Mouse (Mus musculus): ENCODE data around the gene Lix1l.
"Not testable (repeated sequence)": the region's sequence is repeated elsewhere in the genome, so short reads cannot be mapped to it uniquely, and the experiment has no call there.

The Lix1l gene

GRCm38 (mm10) chr3:96581771-96582515, 19.0 kb upstream of the Lix1l start:
- no peak for DNase-seq (ENCODE audit: low read depth, low spot score)

DNA sequence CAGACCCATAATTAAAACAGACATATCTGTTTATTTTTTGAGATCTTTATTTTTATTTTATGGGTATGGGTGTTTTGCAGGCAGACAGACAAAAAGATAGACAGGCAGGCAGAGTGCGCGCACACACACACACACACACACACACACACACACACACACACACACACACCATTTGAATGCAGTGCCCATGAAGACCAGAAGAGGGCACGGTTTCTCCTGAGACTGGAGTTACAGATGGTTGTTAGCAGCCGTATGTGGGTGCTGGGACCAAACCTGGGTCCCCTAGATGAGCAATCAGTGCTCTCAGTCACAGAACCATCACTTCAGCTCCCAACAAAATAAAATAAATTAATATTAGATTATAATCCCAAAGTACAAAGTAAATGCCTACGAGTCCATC, 17.6 kb upstream of the Lix1l start:
- no peak for DNase-seq (ENCODE audit: low read depth, low spot score)

DNA sequence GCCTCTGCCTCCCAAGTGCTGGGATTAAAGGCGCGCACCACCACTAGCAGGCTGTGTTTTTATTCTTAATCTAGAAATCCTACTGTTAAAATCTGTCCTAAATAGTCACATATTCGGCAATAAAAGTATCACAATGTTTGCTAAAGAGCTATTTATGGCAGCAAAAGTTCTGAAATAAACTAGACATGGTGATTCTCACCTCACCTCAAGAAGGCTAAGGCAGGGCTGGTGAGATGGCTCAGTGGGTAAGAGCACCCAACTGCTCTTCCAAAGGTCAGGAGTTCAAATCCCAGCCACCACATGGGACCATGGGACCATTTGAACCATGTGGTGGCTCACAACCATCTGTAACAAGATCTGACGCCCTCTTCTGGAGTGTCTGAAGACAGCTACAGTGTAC, 10.3 kb upstream of the Lix1l start:
- no peak for DNase-seq (ENCODE audit: low read depth, low spot score)

DNA sequence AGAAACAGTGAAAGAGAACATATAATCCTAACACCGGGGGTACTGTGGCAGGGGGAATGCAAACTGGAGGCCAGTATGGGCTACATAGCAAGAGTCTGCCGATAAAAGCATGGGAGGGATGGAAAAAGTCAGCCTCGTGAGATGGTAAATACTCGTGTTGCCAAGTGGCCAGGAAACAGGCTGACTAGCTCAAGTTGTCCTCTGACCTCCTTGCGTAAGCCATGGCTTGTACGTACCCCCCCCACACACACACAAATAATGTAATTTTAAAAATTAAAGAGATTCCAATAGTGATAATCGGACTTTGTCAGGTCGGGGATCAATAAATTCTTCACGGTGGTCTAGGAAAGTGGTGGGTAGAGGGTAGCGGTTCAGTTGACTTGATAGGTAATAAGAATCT, 7.6 kb upstream of the Lix1l start:
- no peak for DNase-seq (ENCODE audit: low read depth, low spot score)

- DNase-seq (ENCODE audit: low read depth, low spot score) = peak; percentile 88
Observed at GRCm38 (mm10) chr3:96593790-96594560, 7.0 kb upstream of the Lix1l start, which contains the start of gene Polr3gl. Gene Polr3gl (minus strand): TSS chr3:96594181.

GRCm38 (mm10) chr3:96594851-96595250, 6.1 kb upstream of the Lix1l start:
- DNase-seq (ENCODE audit: low read depth, low spot score) = no peak

DNA sequence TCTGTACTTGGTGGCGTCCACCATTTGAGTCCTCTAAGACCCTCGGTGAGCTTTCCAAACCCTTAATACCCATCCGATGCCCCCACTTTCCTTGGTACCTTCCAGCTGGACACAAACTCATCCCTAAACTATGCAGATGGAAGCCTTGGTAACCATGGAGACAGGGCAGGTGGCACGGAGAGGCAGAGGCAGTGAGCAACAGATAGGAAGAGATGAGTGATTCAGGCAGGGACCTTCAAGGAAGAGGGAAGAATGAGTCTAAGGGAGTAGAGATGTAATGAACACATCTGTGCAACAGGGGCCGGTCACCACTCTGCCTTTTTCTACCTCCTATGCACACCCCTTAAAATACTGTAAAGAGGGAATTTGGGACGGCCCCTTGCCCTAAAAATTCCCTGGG, 5.3 kb upstream of the Lix1l start:
- no peak for DNase-seq (ENCODE audit: low read depth, low spot score)

DNA sequence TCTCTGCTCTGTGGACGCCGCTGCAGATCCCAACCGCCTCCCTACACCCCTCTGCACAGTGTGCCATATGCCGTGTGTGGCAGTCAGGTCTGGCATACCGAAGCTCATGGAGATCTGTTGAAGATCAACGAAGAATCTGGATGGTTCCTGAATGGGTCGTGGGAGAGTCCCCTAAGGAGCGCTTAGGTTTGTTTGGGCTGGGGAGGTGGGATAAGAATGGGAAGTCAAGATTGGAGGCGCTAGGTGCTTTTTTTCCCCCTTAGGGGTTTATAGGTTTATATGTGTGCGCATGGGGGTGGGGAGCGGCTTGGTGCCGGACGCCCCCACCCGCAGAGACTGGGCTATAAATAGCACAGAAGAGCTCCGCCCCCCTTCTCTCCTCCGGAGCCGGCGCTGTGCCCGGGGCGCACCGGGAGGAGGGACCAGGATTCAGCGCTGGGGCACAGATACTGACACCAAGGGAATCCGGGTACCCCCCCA, 4.7 kb upstream of the Lix1l start, which contains the start of gene Ankrd34a:
Ankrd34a (plus strand) TSS at position 409 of the 480 bp plus-strand sequence.
- no peak for DNase-seq (ENCODE audit: low read depth, low spot score)

GRCm38 (mm10) chr3:96596855-96597254, 4.1 kb upstream of the Lix1l start:
- DNase-seq (ENCODE audit: low read depth, low spot score) = no peak

GRCm38 (mm10) chr3:96597435-96597891, 3.5 kb upstream of the Lix1l start:
- DNase-seq (ENCODE audit: low read depth, low spot score) = no peak

GRCm38 (mm10) chr3:96598156-96599068, 2.5 kb upstream of the Lix1l start:
- no peak for DNase-seq (ENCODE audit: low read depth, low spot score)

- DNase-seq (ENCODE audit: low read depth, low spot score) = no peak
Observed at GRCm38 (mm10) chr3:96599069-96599393, 1.9 kb upstream of the Lix1l start.

GRCm38 (mm10) chr3:96599411-96599810, 1.5 kb upstream of the Lix1l start:
- DNase-seq (ENCODE audit: low read depth, low spot score) = no peak

- DNase-seq (ENCODE audit: low read depth, low spot score) = no peak
Observed at GRCm38 (mm10) chr3:96601251-96601787, 370 bp downstream of the Lix1l start.

- no peak for DNase-seq (ENCODE audit: low read depth, low spot score)
Observed at GRCm38 (mm10) chr3:96601941-96602703, 1.2 kb downstream of the Lix1l start.

DNA sequence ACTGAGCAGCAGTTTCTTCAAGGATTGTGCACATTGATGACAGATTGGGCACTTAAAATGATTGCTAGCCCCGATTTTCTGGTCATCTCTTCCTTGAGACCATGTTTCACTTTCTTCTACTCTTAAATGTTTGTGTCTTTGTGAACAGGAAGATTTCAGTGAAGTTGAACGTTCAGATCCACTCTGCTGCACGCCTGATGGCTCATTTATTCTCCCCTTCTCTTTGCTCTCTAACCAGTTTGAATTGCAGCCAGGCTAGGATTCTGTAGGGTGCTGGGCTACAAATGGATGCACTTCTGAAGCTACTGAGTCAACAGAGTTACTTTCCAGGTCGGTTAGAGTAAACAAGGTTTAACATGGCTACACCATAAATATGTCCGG, 1.7 kb downstream of the Lix1l start:
- no peak for DNase-seq (ENCODE audit: low read depth, low spot score)

DNA sequence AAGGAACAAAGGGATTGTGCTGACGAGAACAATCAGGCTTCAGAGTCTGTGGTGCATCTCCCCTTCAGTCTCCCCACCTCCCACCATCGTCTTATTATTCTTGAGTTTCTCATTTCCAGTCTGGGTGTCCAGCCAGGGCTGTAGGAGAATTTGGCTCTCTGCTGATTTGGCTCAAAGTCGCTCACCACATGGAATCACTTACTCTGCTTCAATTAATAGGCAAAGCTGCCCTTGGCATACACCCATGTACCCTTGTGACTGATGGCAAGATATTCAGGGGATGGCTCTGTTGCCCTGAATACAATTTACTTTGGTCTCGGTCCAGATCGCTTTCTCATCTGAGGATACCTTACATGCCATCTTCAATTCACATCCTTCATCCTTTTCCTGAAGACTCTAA, 2.4 kb downstream of the Lix1l start:
- DNase-seq (ENCODE audit: low read depth, low spot score) = no peak

GRCm38 (mm10) chr3:96606007-96606406, 5.1 kb downstream of the Lix1l start:
- not testable (repeated sequence) for DNase-seq (ENCODE audit: low read depth, low spot score)

GRCm38 (mm10) chr3:96606618-96607017, 5.7 kb downstream of the Lix1l start:
- no peak for DNase-seq (ENCODE audit: low read depth, low spot score)

- DNase-seq (ENCODE audit: low read depth, low spot score) = no peak
Observed at GRCm38 (mm10) chr3:96617941-96618340, 17.0 kb downstream of the Lix1l start.

- DNase-seq (ENCODE audit: low read depth, low spot score) = no peak
Observed at GRCm38 (mm10) chr3:96623201-96623600, 22.3 kb downstream of the Lix1l start.
